Mouse (Mus musculus) heart, embryonic 12.5 days (tissue): ENCODE measurements around the gene Tcea2. TPM values are rescaled to one million over a fixed set of nuclear protein-coding genes. Genes with fewer than 3 reads are reported as not detected.

Experiments
- ATAC-seq: fragments of 200-750 bp; cut with Nextera tagmentation; 2 replicates; pipeline ENCODE4 v1.8.0; 2017; ENCODE audit warnings: moderate TSS enrichment, moderate library complexity; ENCODE audit not compliant: insufficient number of reproducible peaks, low FRiP score
- H3K27ac ChIP-seq: fragments of 300-500 bp; sonication (generic); 2 replicates; pipeline ENCODE4 v1.5.1; 2016; ENCODE audit warnings: mild to moderate bottlenecking, moderate library complexity; ENCODE audit not compliant: poor library complexity, severe bottlenecking
- H3K27me3 ChIP-seq: fragments of 300-500 bp; sonication (generic); replicated peaks from 2 replicates; pipeline ENCODE4 v1.6.1; 2016; ENCODE audit warnings: mild to moderate bottlenecking, moderate library complexity
- H3K36me3 ChIP-seq: fragments of 300-500 bp; sonication (generic); 2 replicates; pipeline ENCODE4 v1.6.1; 2016; ENCODE audit warnings: mild to moderate bottlenecking, moderate library complexity
- H3K4me1 ChIP-seq: fragments of 300-500 bp; sonication (generic); replicated peaks from 2 replicates; pipeline ENCODE4 v1.6.1; 2016; ENCODE audit warnings: mild to moderate bottlenecking
- H3K4me2 ChIP-seq: fragments of 300-500 bp; sonication (generic); 2 replicates; pipeline ENCODE4 v1.6.1; 2016; ENCODE audit warnings: mild to moderate bottlenecking, moderate library complexity
- H3K4me3 ChIP-seq: fragments of 300-500 bp; sonication (generic); 2 replicates; pipeline ENCODE4 v1.5.1; 2016; ENCODE audit warnings: mild to moderate bottlenecking
- H3K9ac ChIP-seq: fragments of 300-500 bp; sonication (generic); 2 replicates; pipeline ENCODE4 v1.6.1; 2016; ENCODE audit warnings: mild to moderate bottlenecking, moderate library complexity
- H3K9me3 ChIP-seq: fragments of 300-500 bp; sonication (generic); replicated peaks from 2 replicates; pipeline ENCODE4 v1.6.1; 2016; ENCODE audit warnings: mild to moderate bottlenecking, moderate library complexity
- WGBS: fragments of 180-500 bp; shearing (Covaris S2); methylation state at CpG from one replicate; pipeline ENCODE4 v1.1.7; 2016; 5-methylcytosine and 5-hydroxymethylcytosine counted together
- polyA plus RNA-seq: library from polyadenylated mRNA; unstranded; fragments of >200 nt; fragmentation: Nextera tagmentation; extraction: Ambion mirVana; gene quantifications from 2 replicates; pipeline ENCODE4 v1.2.1, GENCODE M21; 2016

Gene Tcea2
- polyA plus RNA-seq, 1 experiment from 2014 or later, result 15.4 TPM

DNA sequence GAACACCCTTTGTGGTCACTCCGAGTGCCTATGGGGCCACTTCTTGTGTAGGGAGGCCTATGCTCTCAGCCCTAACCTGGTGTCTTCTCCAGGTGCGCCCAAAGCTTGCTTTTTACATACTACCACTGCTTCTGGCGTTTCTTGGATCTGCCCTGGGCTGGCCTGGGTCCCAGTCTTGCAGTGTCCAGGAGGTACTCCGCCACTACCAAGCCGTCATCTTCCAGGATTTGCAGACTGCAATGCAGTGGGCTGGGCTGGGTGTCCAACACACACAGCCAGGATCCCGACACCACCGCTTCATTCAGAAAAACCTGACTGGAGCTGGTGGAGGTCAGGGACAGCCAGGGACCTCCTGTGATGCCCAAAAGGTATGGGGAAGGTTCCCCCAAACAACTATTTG, 21.6 kb upstream of the Tcea2 start:
- no peak overlapping the region for H3K4me3 ChIP-seq
- no peaks in the 10 kb centered on the region for H3K9me3 ChIP-seq
- no peak overlapping the region for H3K4me2 ChIP-seq
- 81% methylated on average over 7 of the region's 7 CpGs for WGBS
- no peak overlapping the region for H3K9ac ChIP-seq
- peaks cover 34% of the 10 kb centered on the region for H3K36me3 ChIP-seq
- no peak for ATAC-seq
- peaks cover 39% of the 10 kb centered on the region for H3K4me1 ChIP-seq
- H3K27ac ChIP-seq, result no peak overlapping the region
- no peaks in the 10 kb centered on the region for H3K27me3 ChIP-seq

DNA sequence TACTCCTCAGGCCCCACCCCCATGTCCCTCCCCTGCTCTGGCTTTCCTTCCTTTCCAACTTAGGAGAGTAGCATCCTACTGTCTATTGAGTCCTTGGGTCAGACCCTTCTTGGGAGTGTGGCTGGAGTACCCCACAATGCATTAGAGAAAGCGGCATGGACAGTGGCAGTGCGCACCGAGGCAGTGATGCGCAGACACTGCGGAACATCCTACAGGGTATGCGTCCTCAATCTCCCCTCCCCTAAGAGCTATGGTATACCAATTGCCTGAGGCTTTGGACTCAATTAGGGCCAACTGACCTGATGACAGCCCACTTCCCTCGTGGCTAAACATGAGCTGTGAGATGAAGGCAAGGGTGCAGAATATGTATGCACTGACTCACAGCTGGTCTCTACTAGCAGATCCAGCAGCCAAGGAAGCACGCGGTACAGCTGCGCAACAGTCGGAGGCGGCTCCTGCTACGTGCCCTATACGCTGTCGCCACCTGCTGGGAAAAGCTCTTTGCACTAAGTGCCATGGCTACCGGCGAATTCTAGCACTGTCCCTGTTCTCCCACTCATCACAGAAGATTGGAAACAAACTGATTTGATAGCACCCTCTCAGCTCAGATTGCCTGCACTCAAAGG, 21.1 kb upstream of the Tcea2 start:
- H3K4me1 ChIP-seq, result peaks cover 34% of the 10 kb centered on the region
- 37% methylated on average over 17 of the region's 17 CpGs for WGBS
- 0 out of 2 replicates have a peak overlapping the region, but pooled peaks have one; percentile 17 for H3K27ac ChIP-seq
- 0 out of 2 replicates have a peak overlapping the region, but pooled peaks have one; percentile 20 for H3K4me2 ChIP-seq
- H3K9ac ChIP-seq, result no peak overlapping the region
- H3K36me3 ChIP-seq, result peaks cover 29% of the 10 kb centered on the region
- no peak overlapping the region for H3K4me3 ChIP-seq
- H3K27me3 ChIP-seq, result no peaks in the 10 kb centered on the region
- ATAC-seq, result peak; percentile 54; the same call in 1 of the 2 replicates
- H3K9me3 ChIP-seq, result no peaks in the 10 kb centered on the region

DNA sequence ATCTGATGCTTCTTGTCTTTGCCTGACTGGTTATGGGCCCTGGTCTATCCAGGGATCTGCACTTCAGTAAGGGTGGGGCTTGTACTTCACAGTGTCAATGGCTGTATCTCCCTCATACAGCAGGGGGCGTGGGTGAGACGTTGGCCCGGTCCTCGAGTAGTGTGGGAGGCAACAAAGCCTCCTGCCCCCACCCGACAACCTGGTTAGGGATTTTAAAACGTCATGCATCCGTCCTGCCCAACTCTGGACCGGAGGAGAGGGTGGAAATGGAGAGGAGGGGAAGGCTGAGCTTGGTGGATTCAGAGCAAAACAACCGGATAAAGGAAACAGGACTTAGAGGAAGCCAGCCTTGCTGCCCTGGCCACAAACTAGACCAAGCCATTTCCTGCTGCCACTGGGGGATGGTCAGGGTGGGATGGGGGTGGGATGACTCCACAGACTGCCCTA, 20.5 kb upstream of the Tcea2 start:
- peaks cover 34% of the 10 kb centered on the region for H3K4me1 ChIP-seq
- WGBS, result 5% methylated on average over 9 of the region's 9 CpGs
- no peaks in the 10 kb centered on the region for H3K27me3 ChIP-seq
- H3K9me3 ChIP-seq, result no peaks in the 10 kb centered on the region
- 0 out of 2 replicates have a peak overlapping the region, but pooled peaks have one; percentile 20 for H3K4me2 ChIP-seq
- H3K27ac ChIP-seq, result 0 out of 2 replicates have a peak overlapping the region, but pooled peaks have one; percentile 44
- H3K9ac ChIP-seq, result no peak overlapping the region
- H3K4me3 ChIP-seq, result no peak overlapping the region
- H3K36me3 ChIP-seq, result peaks cover 27% of the 10 kb centered on the region
- peak; percentile 75 for ATAC-seq

DNA sequence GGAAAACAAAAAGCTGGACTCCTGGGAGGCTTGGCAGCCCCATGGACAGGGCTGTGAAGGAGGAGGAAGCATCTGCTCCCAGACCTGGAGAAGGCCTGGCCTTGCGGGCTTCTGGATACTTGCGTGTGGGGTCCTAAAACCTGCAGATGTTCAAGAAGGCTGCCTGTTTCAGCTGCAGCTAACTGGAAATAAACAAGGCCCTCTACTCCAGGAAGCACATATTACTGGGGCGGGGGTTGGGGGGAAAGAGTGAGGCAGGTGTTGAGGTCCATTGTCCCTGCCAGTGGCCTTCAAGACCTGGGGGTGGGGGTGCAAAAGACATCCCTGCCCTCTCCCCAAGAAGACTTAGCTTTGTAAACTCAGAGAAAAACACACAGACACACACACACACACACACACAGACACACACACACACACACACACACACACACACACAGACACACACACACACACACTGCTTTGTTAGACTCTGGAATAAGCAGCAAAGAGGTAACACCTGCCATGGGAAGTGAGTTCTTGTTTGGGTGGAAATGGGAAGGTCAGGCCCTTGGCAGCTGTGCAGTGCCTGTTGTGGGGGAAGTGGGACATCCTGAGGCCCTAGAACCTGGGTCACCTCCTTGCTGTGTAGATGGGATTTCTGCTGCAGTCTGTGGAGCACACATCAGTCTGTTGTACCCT, 17.4 kb upstream of the Tcea2 start:
- H3K36me3 ChIP-seq, result 0 out of 2 replicates have a peak, but pooled peaks cover 2% of the 10 kb centered on the region
- WGBS, result 80% methylated on average over 3 of the region's 3 CpGs
- H3K4me1 ChIP-seq, result peaks cover 32% of the 10 kb centered on the region
- peak overlapping the region; percentile 67 for H3K27ac ChIP-seq
- peaks cover 2% of the 10 kb centered on the region for H3K27me3 ChIP-seq
- ATAC-seq, result peak; percentile 46
- no peak overlapping the region for H3K4me3 ChIP-seq
- H3K9me3 ChIP-seq, result no peaks in the 10 kb centered on the region; the same call in 1 of the 2 replicates
- H3K9ac ChIP-seq, result no peak overlapping the region; the same call in 1 of the 2 replicates
- H3K4me2 ChIP-seq, result no peak overlapping the region

DNA sequence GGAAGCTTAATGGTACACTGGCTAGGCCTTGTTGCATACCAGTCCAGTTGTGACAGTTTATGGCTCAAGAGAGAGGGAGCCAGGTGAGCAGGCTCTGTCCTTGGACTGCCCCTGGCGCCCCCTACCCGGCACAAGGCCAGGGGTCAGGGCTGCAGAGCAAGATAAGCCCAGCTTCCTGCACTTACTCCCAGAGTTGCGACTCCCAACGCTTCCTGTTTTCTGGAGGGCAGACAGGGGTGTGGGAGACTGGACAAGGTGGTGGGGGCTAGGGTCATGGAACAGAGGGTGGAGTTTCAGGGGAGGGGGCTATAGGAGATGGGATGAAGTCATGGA, 16.8 kb upstream of the Tcea2 start:
- H3K27ac ChIP-seq, result peak overlapping the region; percentile 67
- H3K9me3 ChIP-seq, result no peaks in the 10 kb centered on the region; the same call in 1 of the 2 replicates
- ATAC-seq, result peak; percentile 75
- WGBS, result 2% methylated on average over 4 of the region's 4 CpGs
- no peak overlapping the region for H3K4me2 ChIP-seq
- H3K27me3 ChIP-seq, result peaks cover 7% of the 10 kb centered on the region
- no peak overlapping the region; the same call in 1 of the 2 replicates for H3K9ac ChIP-seq
- H3K4me1 ChIP-seq, result peaks cover 32% of the 10 kb centered on the region
- H3K4me3 ChIP-seq, result no peak overlapping the region
- 0 out of 2 replicates have a peak, but pooled peaks cover 2% of the 10 kb centered on the region for H3K36me3 ChIP-seq

DNA sequence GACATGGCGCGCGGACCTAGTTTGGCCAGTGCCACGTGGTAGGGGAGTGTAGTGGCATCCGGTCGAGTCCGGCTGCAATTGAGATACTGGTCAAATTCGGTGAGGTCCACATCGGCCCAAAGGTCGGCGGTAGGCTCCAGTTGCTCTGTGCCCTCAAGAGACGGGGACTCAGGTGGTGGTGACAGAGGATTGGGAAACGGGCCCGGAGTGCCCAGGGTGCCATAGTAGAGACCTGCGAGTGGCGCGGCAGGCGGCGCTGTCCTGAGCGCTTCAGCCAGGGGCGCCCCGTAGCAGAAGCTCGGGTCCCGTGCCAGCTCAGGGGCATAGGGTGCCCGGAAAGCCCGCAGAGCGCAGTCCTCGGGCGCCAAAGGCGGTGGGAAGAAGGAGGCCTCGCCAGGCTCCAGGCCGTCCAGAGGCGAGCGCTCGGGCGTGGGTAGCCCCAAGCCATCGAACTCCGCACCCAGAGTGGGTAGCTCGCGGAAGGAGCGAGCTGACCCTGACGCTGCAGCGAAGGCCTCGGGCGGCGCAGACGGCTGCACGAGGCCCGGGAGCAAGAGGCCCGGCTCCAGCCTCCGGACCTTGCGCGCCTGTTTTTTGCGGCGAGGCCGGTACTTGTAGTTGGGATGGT, 9.7 kb upstream of the Tcea2 start:
- H3K27me3 ChIP-seq, result peaks cover 77% of the 10 kb centered on the region
- peaks cover 27% of the 10 kb centered on the region for H3K4me1 ChIP-seq
- WGBS, result 4% methylated on average over 56 of the region's 56 CpGs
- peak overlapping the region; percentile 59 for H3K4me3 ChIP-seq
- no peaks in the 10 kb centered on the region for H3K36me3 ChIP-seq
- H3K9ac ChIP-seq, result peak overlapping the region; percentile 70
- H3K9me3 ChIP-seq, result no peaks in the 10 kb centered on the region; the same call in 1 of the 2 replicates
- H3K4me2 ChIP-seq, result peak overlapping the region; percentile 85
- ATAC-seq, result peak; percentile 16; the same call in 1 of the 2 replicates
- peak overlapping the region; percentile 62 for H3K27ac ChIP-seq

DNA sequence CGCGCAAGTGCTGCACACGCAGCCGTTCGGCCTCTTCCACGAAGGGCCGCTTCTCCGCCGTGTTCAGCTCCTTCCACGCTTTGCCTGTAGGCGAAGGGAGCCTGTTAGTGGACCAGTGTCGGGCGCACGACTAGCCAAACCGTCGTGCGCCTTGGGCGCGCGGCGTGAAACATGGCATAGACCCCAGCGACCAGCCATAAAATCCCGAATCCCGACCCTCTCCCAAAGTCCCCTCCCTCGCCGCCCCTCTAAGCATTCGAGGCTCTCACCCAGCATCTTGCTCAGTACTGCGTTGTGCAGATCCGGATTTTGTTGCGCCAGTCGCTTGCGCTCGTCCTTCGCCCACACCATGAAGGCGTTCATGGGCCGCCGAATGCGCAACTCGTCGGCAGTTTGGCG, 9.2 kb upstream of the Tcea2 start:
- H3K36me3 ChIP-seq, result no peaks in the 10 kb centered on the region
- no peaks in the 10 kb centered on the region; the same call in 1 of the 2 replicates for H3K9me3 ChIP-seq
- WGBS, result under 1% methylated on average over 41 of the region's 41 CpGs
- H3K27me3 ChIP-seq, result peaks cover 78% of the 10 kb centered on the region
- peak overlapping the region; percentile 85 for H3K4me2 ChIP-seq
- no peak for ATAC-seq
- H3K4me3 ChIP-seq, result peak overlapping the region; percentile 59
- peak overlapping the region; percentile 70 for H3K9ac ChIP-seq
- peaks cover 32% of the 10 kb centered on the region for H3K4me1 ChIP-seq
- peak overlapping the region; percentile 62 for H3K27ac ChIP-seq

DNA sequence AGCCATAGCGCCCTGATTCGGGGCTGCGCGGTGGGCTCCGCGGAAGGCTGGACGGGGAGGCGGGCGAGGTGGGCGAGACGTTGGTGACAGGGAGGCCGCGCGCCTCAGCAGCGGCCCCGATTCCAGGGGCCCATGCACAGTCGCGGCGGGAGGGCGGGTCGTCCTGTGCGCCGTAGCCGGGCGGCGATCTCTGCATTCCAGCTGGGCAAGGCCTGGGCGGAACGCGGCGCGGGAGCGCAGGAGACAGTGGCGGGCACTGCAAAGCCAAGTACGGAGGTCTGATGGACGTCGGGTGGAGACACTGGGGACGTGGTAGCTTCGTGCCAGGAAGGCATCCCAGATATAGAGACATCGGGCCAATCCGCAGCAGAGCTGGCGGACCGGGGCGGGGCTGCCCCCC, 8.8 kb upstream of the Tcea2 start, which contains the start of gene Sox18:
Sox18 (minus strand) TSS at position 315 of the 400 bp plus-strand sequence.
- H3K27ac ChIP-seq, result peak within 1 kb of the TSS; percentile 62
- peak; percentile 51 for ATAC-seq
- peaks cover 78% of the 10 kb centered on the region for H3K27me3 ChIP-seq
- H3K4me2 ChIP-seq, result peak within 1 kb of the TSS; percentile 85
- peaks cover 34% of the 10 kb centered on the region for H3K4me1 ChIP-seq
- H3K9ac ChIP-seq, result peak within 1 kb of the TSS; percentile 70
- H3K9me3 ChIP-seq, result no peaks in the 10 kb centered on the region; the same call in 1 of the 2 replicates
- peak within 1 kb of the TSS; percentile 59 for H3K4me3 ChIP-seq
- WGBS, result under 1% methylated on average over 41 of the region's 43 CpGs
- no peaks in the 10 kb centered on the region for H3K36me3 ChIP-seq

DNA sequence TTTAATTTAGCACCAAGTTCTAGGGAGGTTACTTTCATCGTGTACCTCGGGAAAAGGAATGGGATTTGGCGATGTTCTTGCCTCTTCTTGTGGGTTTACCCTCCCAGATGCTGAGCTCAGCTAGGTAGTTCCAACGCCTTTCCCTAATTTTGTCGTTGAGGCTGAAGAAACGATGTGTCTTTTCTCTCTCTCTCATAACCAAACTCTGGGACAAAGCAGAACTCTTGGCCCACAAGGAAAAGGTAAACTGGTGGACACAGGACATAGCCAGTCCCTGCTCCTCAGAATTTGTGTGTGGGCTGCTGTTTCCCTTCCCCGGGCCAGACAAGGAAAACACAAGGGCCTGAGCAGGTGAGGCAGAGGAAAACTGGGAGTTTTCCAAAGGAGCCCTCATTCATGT, 8.1 kb upstream of the Tcea2 start:
- ATAC-seq, result no peak
- Histone ChIP-seq H3K36me3 (no peaks in the 10 kb centered on the region), H3K4me2 (peak overlapping the region; percentile 85)

DNA sequence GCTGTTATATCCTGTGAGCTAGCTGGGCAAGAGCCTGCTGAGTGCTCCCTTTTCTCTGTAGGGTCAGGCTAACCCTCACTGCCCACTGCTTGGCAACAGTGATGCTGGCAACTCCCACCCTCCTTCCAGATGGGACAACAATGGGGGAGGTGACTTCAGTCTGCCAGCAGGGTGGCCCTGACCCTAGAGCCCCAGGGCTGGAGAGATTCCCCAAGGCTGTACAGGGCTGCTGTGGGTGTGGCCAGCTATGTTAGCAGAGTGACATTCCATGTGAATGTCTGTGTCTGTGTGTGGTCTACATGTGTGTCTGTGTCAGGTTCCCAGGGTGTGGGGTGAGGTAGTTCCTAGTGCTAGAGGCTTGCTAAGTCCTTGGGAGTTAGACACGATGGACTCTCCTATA, 6.6 kb upstream of the Tcea2 start:
- Histone ChIP-seq H3K36me3 (no peaks in the 10 kb centered on the region), H3K27me3 (peaks cover 68% of the 10 kb centered on the region), H3K4me3 (no peak overlapping the region), H3K9ac (no peak overlapping the region), H3K4me1 (peaks cover 43% of the 10 kb centered on the region), H3K27ac (no peak overlapping the region), H3K4me2 (no peak overlapping the region), H3K9me3 (no peaks in the 10 kb centered on the region)
- no peak for ATAC-seq
- WGBS, result 56% methylated on average over 1 of the region's 1 CpGs

More for the DNA sequence above, 8.1 kb upstream of the Tcea2 start:
- Histone ChIP-seq H3K9me3 (no peaks in the 10 kb centered on the region; the same call in 1 of the 2 replicates), H3K4me1 (peaks cover 35% of the 10 kb centered on the region), H3K27ac (no peak overlapping the region), H3K4me3 (no peak overlapping the region), H3K9ac (no peak overlapping the region), H3K27me3 (peaks cover 78% of the 10 kb centered on the region)
- 24% methylated on average over 7 of the region's 7 CpGs for WGBS

DNA sequence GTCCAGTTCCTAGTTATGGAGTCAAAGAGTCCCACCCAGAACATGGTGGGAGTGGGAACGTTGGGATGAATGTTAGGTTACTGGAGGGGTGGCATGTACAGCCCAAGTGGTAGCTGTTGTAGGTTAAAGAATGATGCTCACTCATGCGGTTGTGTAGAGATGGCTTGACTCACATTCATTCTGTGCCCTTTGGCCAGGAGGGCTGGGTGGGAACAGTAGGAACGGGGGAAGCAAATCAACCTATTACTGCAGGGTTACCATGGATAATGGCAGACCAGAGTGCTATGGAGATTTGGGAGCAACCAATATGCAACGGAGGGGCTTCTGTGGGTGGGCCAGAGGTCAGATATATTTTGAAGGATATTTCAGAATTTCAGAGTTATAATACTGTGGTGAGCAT, 5.2 kb upstream of the Tcea2 start:
- no peak overlapping the region for H3K4me3 ChIP-seq
- WGBS, result 78% methylated on average over 4 of the region's 4 CpGs
- no peaks in the 10 kb centered on the region for H3K36me3 ChIP-seq
- no peak for ATAC-seq
- peak overlapping the region; percentile 65 for H3K4me2 ChIP-seq
- H3K9ac ChIP-seq, result no peak overlapping the region
- no peak overlapping the region for H3K27ac ChIP-seq
- no peaks in the 10 kb centered on the region for H3K9me3 ChIP-seq
- peaks cover 55% of the 10 kb centered on the region for H3K27me3 ChIP-seq
- H3K4me1 ChIP-seq, result peaks cover 42% of the 10 kb centered on the region
